ENCODE assay signal across 25 mouse cellular contexts in the genomic region with DNA sequence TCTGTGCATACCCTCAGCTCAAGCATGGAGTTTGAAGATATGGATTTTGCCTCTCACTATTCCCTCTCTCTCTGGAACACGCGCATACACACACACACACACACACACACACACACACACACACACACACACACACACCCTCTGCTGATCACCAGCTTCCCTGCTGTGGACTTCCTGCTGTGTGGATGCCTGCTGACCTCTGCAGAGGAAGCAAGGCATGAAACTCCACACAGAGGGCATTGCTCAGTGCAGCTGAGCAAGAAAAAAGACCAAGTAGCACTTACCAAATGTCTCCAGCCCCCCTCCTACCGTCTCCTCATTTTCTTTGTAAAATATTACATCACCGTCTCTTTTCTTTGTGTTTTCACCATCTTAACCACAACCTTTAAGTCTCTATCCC.
DNase-seq lines count a peak whose midpoint lies in the region; ATAC-seq and TF ChIP-seq lines count a peak whose summit lies in the region.
"Had no signal": no experiment of that assay in that cellular context is flagged by ENCODE, and none has a peak within 500 bp of the region (broad histone marks: within the 10 kb centered on the region; RNA-seq: fewer than 3 reads in every experiment).

No protein-coding gene starts in this region.

- whole genome bisulfite sequencing in hindbrain, embryonic 10.5 days: 46% methylated on average over 4 of the region's 4 CpGs
- 31% methylated on average over 4 of the region's 4 CpGs for WGBS in hindbrain, embryonic 16.5 days
- 44% methylated on average over 2 of the region's 4 CpGs for WGBS in lung, embryonic 16.5 days
- 61% methylated on average over 4 of the region's 4 CpGs for WGBS in midbrain, postnatal 0 days

- no peaks in the 10 kb centered on the region for H3K9me3 ChIP-seq in hindbrain, embryonic 10.5 days
- no peaks in the 10 kb centered on the region for H3K9me3 ChIP-seq in hindbrain, embryonic 16.5 days (ENCODE audit: control insufficient read depth, low read length)
- no peaks in the 10 kb centered on the region for H3K9me3 ChIP-seq in lung, embryonic 16.5 days (ENCODE audit: control insufficient read depth, low read length)
- H3K9me3 ChIP-seq in midbrain, postnatal 0 days (ENCODE audit: low read length): no peaks in the 10 kb centered on the region
- H3K9me3 ChIP-seq: embryonic facial prominence, embryonic 15.5 days; heart, embryonic 13.5 days; hindbrain, embryonic 13.5 days had no signal

- H3K4me2 ChIP-seq in hindbrain, embryonic 16.5 days (ENCODE audit: low read length): no peak overlapping the region
- H3K4me2 ChIP-seq in lung, embryonic 16.5 days (ENCODE audit: low read depth, low read length): no peak overlapping the region
- no peak overlapping the region for H3K4me2 ChIP-seq in midbrain, postnatal 0 days (ENCODE audit: low read depth, low read length, poor library complexity, severe bottlenecking)
- H3K4me2 ChIP-seq: embryonic facial prominence, embryonic 15.5 days; heart, embryonic 13.5 days; hindbrain, embryonic 13.5 days had no signal

- H3K9ac ChIP-seq in hindbrain, embryonic 16.5 days (ENCODE audit: low read depth, low read length): no peak overlapping the region
- H3K9ac ChIP-seq in lung, embryonic 16.5 days (ENCODE audit: low read length): no peak overlapping the region
- no peak overlapping the region for H3K9ac ChIP-seq in midbrain, postnatal 0 days (replicated peaks; ENCODE audit: low read length, poor library complexity, severe bottlenecking)
- H3K9ac ChIP-seq: embryonic facial prominence, embryonic 15.5 days; heart, embryonic 13.5 days; hindbrain, embryonic 13.5 days; liver, postnatal 0 days had no signal

- no peaks in the 10 kb centered on the region for H3K36me3 ChIP-seq in hindbrain, embryonic 10.5 days
- no peaks in the 10 kb centered on the region for H3K36me3 ChIP-seq in hindbrain, embryonic 16.5 days (ENCODE audit: control insufficient read depth, insufficient read depth, low read length)
- H3K36me3 ChIP-seq in lung, embryonic 16.5 days (ENCODE audit: control insufficient read depth, insufficient read depth, low read length): no peaks in the 10 kb centered on the region
- no peaks in the 10 kb centered on the region for H3K36me3 ChIP-seq in midbrain, postnatal 0 days (ENCODE audit: insufficient read depth, low read length)
- H3K36me3 ChIP-seq: embryonic facial prominence, embryonic 15.5 days; heart, embryonic 13.5 days; hindbrain, embryonic 13.5 days had no signal

- no peak for TF ChIP-seq CTCF in brain, embryonic 14.5 days (IDR thresholded peaks at IDR 0.05; ENCODE audit: borderline replicate concordance, extremely low read depth, insufficient read depth, insufficient read length)
- no peak for TF ChIP-seq CTCF in midbrain, postnatal 0 days (IDR thresholded peaks at IDR 0.05)

- H3K4me1 ChIP-seq in hindbrain, embryonic 10.5 days (replicated peaks): peaks cover 3% of the 10 kb centered on the region
- H3K4me1 ChIP-seq in hindbrain, embryonic 16.5 days (ENCODE audit: control insufficient read depth, insufficient read depth, low read depth, low read length): no peaks in the 10 kb centered on the region
- H3K4me1 ChIP-seq in lung, embryonic 16.5 days (replicated peaks; ENCODE audit: control insufficient read depth, insufficient read depth, low read length): peaks cover 9% of the 10 kb centered on the region
- no peaks in the 10 kb centered on the region for H3K4me1 ChIP-seq in midbrain, postnatal 0 days (ENCODE audit: insufficient read depth, low read length)

- ATAC-seq in hindbrain, embryonic 16.5 days: no peak
- 0 out of 2 replicates have a peak, but pooled peaks have one; percentile 17 for ATAC-seq in lung, embryonic 16.5 days (ENCODE audit: low read depth)
- no peak for ATAC-seq in midbrain, postnatal 0 days (ENCODE audit: low FRiP score)
- ATAC-seq: forebrain, embryonic 16.5 days; inflammation-experienced regulatory T-cells, adult 6 months; liver, postnatal 0 days had no signal

- no peak overlapping the region for H3K4me3 ChIP-seq in hindbrain, embryonic 10.5 days
- no peak overlapping the region for H3K4me3 ChIP-seq in hindbrain, embryonic 16.5 days (ENCODE audit: low read length)
- no peak overlapping the region for H3K4me3 ChIP-seq in lung, embryonic 16.5 days (ENCODE audit: low read length)
- H3K4me3 ChIP-seq in midbrain, postnatal 0 days (ENCODE audit: low read depth, low read length): no peak overlapping the region
- H3K4me3 ChIP-seq: embryonic facial prominence, embryonic 15.5 days; heart, adult 2 months; heart, embryonic 13.5 days; hindbrain, embryonic 13.5 days; myocyte had no signal

- peak overlapping the region; percentile 59; the same call in 1 of the 2 replicates for H3K27ac ChIP-seq in hindbrain, embryonic 10.5 days
- H3K27ac ChIP-seq in hindbrain, embryonic 16.5 days (ENCODE audit: low read depth, low read length): no peak overlapping the region
- no peak overlapping the region for H3K27ac ChIP-seq in lung, embryonic 16.5 days (ENCODE audit: low read length)
- no peak overlapping the region for H3K27ac ChIP-seq in midbrain, postnatal 0 days (ENCODE audit: low read depth, low read length)
- H3K27ac ChIP-seq: embryonic facial prominence, embryonic 15.5 days; heart, adult 2 months; heart, embryonic 13.5 days; hindbrain, embryonic 13.5 days had no signal

- DNase-seq in hindbrain, embryonic 10.5 days (ENCODE audit: low spot score): no peak
- DNase-seq in lung, postnatal 4 days: no peak
- peak; percentile 18 for DNase-seq in brain, embryonic 14.5 days (ENCODE audit: low read depth)
- DNase-seq in retina, postnatal 1 day: peak; percentile 27
- DNase-seq in midbrain, postnatal 0 days (ENCODE audit: low spot score): no peak
- DNase-seq: adrenal gland, postnatal 10 days; cerebellum, adult 11-12 months; gastrocnemius, postnatal 14 days; heart, adult 2 months; heart, postnatal 14 days; kidney, adult 8-10 months; layer of hippocampus, postnatal 36 days; liver, postnatal 0 days; lung, postnatal 14 days; midbrain, embryonic 14.5 days; right cerebral cortex, postnatal 25 days; spleen, adult 18-20 months had no signal

- TF ChIP-seq POLR2A in brain, embryonic 14.5 days (IDR thresholded peaks at IDR 0.05; ENCODE audit: borderline replicate concordance, extremely low read depth, insufficient read depth, insufficient read length, poor library complexity, severe bottlenecking): no peak

- H3K27me3 ChIP-seq in hindbrain, embryonic 10.5 days (ENCODE audit: insufficient read depth, poor library complexity, severe bottlenecking): no peaks in the 10 kb centered on the region
- no peaks in the 10 kb centered on the region for H3K27me3 ChIP-seq in hindbrain, embryonic 16.5 days (replicated peaks; ENCODE audit: control insufficient read depth, insufficient read depth, low read length)
- H3K27me3 ChIP-seq in lung, embryonic 16.5 days (ENCODE audit: control insufficient read depth, insufficient read depth, low read depth, low read length): no peaks in the 10 kb centered on the region
- H3K27me3 ChIP-seq in midbrain, postnatal 0 days (ENCODE audit: insufficient read depth, low read length): no peaks in the 10 kb centered on the region
- H3K27me3 ChIP-seq: embryonic facial prominence, embryonic 15.5 days; heart, embryonic 13.5 days; hindbrain, embryonic 13.5 days had no signal

Comparison
In these comparisons a context has a peak if more than half of its experiments do, and no peak if none do; other contexts are left out.
1. DNase-seq: peak in brain, embryonic 14.5 days (single experiment) and retina, postnatal 1 day (single experiment); none in hindbrain, embryonic 10.5 days (single experiment), lung, postnatal 4 days (0 of 2) and midbrain, postnatal 0 days (single experiment).